Mouse (Mus musculus): ENCODE measurements around the gene Klf12. TPM values are rescaled to one million over a fixed set of nuclear protein-coding genes. Genes with fewer than 3 reads are reported as not detected.

Klf12 gene
- polyA plus RNA-seq, 1 experiment from 2014 or later = 45.8 TPM

- Histone ChIP-seq H3K4me2 (no peak overlapping the region), H3K27me3 (no peaks in the 10 kb centered on the region), H3K36me3 (ENCODE audit: poor library complexity, severe bottlenecking) (no peaks in the 10 kb centered on the region), H3K9ac (no peak overlapping the region), H3K9me3 (replicated peaks) (no peaks in the 10 kb centered on the region), H3K27ac (no peak overlapping the region), H3K4me1 (peaks cover 24% of the 10 kb centered on the region), H3K4me3 (no peak overlapping the region)
- ATAC-seq = no peak
- 30% methylated on average over 2 of the region's 2 CpGs for WGBS
Observed at GRCm38 (mm10) chr14:100069543-100070090, 214.9 kb downstream of the Klf12 start.

- no peak overlapping the region for H3K27ac ChIP-seq
- peaks cover 24% of the 10 kb centered on the region for H3K4me1 ChIP-seq
- no peaks in the 10 kb centered on the region for H3K36me3 ChIP-seq (ENCODE audit: poor library complexity, severe bottlenecking)
- H3K27me3 ChIP-seq = no peaks in the 10 kb centered on the region
- no peak overlapping the region for H3K4me3 ChIP-seq
- 13% methylated on average over 5 of the region's 5 CpGs for WGBS
- peak; percentile 33; the same call in 1 of the 2 replicates for ATAC-seq
- no peak overlapping the region for H3K9ac ChIP-seq
- no peak overlapping the region for H3K4me2 ChIP-seq
- no peaks in the 10 kb centered on the region for H3K9me3 ChIP-seq (replicated peaks)
Observed at GRCm38 (mm10) chr14:100068715-100069114, 215.8 kb downstream of the Klf12 start.

GRCm38 (mm10) chr14:100062516-100062915 is 222.0 kb downstream of the Klf12 start:
- H3K4me1 ChIP-seq = no peaks in the 10 kb centered on the region
- 95% methylated on average over 1 of the region's 1 CpGs for WGBS
- no peak overlapping the region for H3K27ac ChIP-seq
- H3K27me3 ChIP-seq = no peaks in the 10 kb centered on the region
- no peak overlapping the region for H3K9ac ChIP-seq
- ATAC-seq = no peak
- H3K36me3 ChIP-seq (ENCODE audit: poor library complexity, severe bottlenecking) = no peaks in the 10 kb centered on the region
- H3K4me3 ChIP-seq = no peak overlapping the region
- no peak overlapping the region for H3K4me2 ChIP-seq
- H3K9me3 ChIP-seq (replicated peaks) = no peaks in the 10 kb centered on the region

- no peak for ATAC-seq
- Histone ChIP-seq H3K4me2 (no peak overlapping the region), H3K36me3 (ENCODE audit: poor library complexity, severe bottlenecking) (peaks cover 6% of the 10 kb centered on the region; the same call in 1 of the 2 replicates), H3K9me3 (replicated peaks) (no peaks in the 10 kb centered on the region), H3K4me1 (no peaks in the 10 kb centered on the region), H3K27me3 (no peaks in the 10 kb centered on the region), H3K4me3 (no peak overlapping the region), H3K9ac (no peak overlapping the region), H3K27ac (no peak overlapping the region)
- WGBS = 82% methylated on average over 2 of the region's 2 CpGs
Observed at GRCm38 (mm10) chr14:100054150-100054549, 230.3 kb downstream of the Klf12 start.

- Histone ChIP-seq H3K27ac (no peak overlapping the region), H3K4me2 (no peak overlapping the region), H3K9ac (no peak overlapping the region), H3K4me3 (no peak overlapping the region), H3K4me1 (no peaks in the 10 kb centered on the region), H3K36me3 (ENCODE audit: poor library complexity, severe bottlenecking) (peaks cover 6% of the 10 kb centered on the region; the same call in 1 of the 2 replicates), H3K27me3 (no peaks in the 10 kb centered on the region), H3K9me3 (replicated peaks) (no peaks in the 10 kb centered on the region)
- ATAC-seq = no peak
- WGBS = 84% methylated on average over 4 of the region's 4 CpGs
Observed at GRCm38 (mm10) chr14:100053456-100053855, 231.0 kb downstream of the Klf12 start.

- H3K36me3 ChIP-seq (ENCODE audit: poor library complexity, severe bottlenecking) = peaks cover 6% of the 10 kb centered on the region; the same call in 1 of the 2 replicates
- H3K4me1 ChIP-seq = no peaks in the 10 kb centered on the region
- H3K4me2 ChIP-seq = no peak overlapping the region
- H3K27ac ChIP-seq = no peak overlapping the region
- H3K9ac ChIP-seq = no peak overlapping the region
- H3K9me3 ChIP-seq (replicated peaks) = no peaks in the 10 kb centered on the region
- no peak for ATAC-seq
- no peak overlapping the region for H3K4me3 ChIP-seq
- WGBS = 90% methylated on average over 2 of the region's 2 CpGs
- no peaks in the 10 kb centered on the region for H3K27me3 ChIP-seq
Observed at GRCm38 (mm10) chr14:100052876-100053275, 231.6 kb downstream of the Klf12 start.

GRCm38 (mm10) chr14:100045431-100045830 is 239.0 kb downstream of the Klf12 start:
- peaks cover 12% of the 10 kb centered on the region for H3K4me1 ChIP-seq
- H3K9me3 ChIP-seq (replicated peaks) = no peaks in the 10 kb centered on the region
- no peak overlapping the region for H3K9ac ChIP-seq

GRCm38 (mm10) chr14:100041823-100042222 is 242.7 kb downstream of the Klf12 start:
- Histone ChIP-seq H3K9ac (no peak overlapping the region), H3K27me3 (no peaks in the 10 kb centered on the region), H3K9me3 (replicated peaks) (no peaks in the 10 kb centered on the region), H3K4me2 (no peak overlapping the region), H3K36me3 (ENCODE audit: poor library complexity, severe bottlenecking) (no peaks in the 10 kb centered on the region), H3K4me1 (peaks cover 15% of the 10 kb centered on the region), H3K27ac (no peak overlapping the region; the same call in 1 of the 2 replicates), H3K4me3 (no peak overlapping the region)
- ATAC-seq = peak; percentile 55
- 37% methylated on average over 6 of the region's 6 CpGs for WGBS

More at GRCm38 (mm10) chr14:100045431-100045830, 239.0 kb downstream of the Klf12 start:
- Histone ChIP-seq H3K27ac (no peak overlapping the region), H3K27me3 (no peaks in the 10 kb centered on the region), H3K4me3 (no peak overlapping the region), H3K4me2 (no peak overlapping the region), H3K36me3 (ENCODE audit: poor library complexity, severe bottlenecking) (no peaks in the 10 kb centered on the region)
- ATAC-seq = no peak

- Histone ChIP-seq H3K4me2 (no peak overlapping the region), H3K9ac (no peak overlapping the region), H3K27ac (no peak overlapping the region), H3K4me3 (no peak overlapping the region), H3K9me3 (replicated peaks) (no peaks in the 10 kb centered on the region), H3K27me3 (no peaks in the 10 kb centered on the region), H3K4me1 (peaks cover 5% of the 10 kb centered on the region; the same call in 1 of the 2 replicates), H3K36me3 (ENCODE audit: poor library complexity, severe bottlenecking) (peaks cover 12% of the 10 kb centered on the region)
- 95% methylated on average over 6 of the region's 6 CpGs for WGBS
- ATAC-seq = no peak
Observed at GRCm38 (mm10) chr14:100026671-100027070, 257.8 kb downstream of the Klf12 start.

GRCm38 (mm10) chr14:100017219-100017618 is 267.3 kb downstream of the Klf12 start:
- peaks cover 4% of the 10 kb centered on the region; the same call in 1 of the 2 replicates for H3K4me1 ChIP-seq
- H3K27me3 ChIP-seq = no peaks in the 10 kb centered on the region
- peaks cover 12% of the 10 kb centered on the region for H3K36me3 ChIP-seq (ENCODE audit: poor library complexity, severe bottlenecking)
- 93% methylated on average over 2 of the region's 2 CpGs for WGBS
- H3K9ac ChIP-seq = no peak overlapping the region
- no peak overlapping the region for H3K4me3 ChIP-seq
- H3K27ac ChIP-seq = no peak overlapping the region
- H3K9me3 ChIP-seq (replicated peaks) = no peaks in the 10 kb centered on the region
- no peak for ATAC-seq
- no peak overlapping the region for H3K4me2 ChIP-seq

GRCm38 (mm10) chr14:100010525-100010924 is 274.0 kb downstream of the Klf12 start:
- 82% methylated on average over 5 of the region's 5 CpGs for WGBS
- no peak overlapping the region for H3K9ac ChIP-seq
- no peaks in the 10 kb centered on the region for H3K9me3 ChIP-seq (replicated peaks)
- H3K27ac ChIP-seq = no peak overlapping the region
- no peaks in the 10 kb centered on the region for H3K36me3 ChIP-seq (ENCODE audit: poor library complexity, severe bottlenecking)
- ATAC-seq = peak; percentile 36; the same call in 1 of the 2 replicates
- H3K4me1 ChIP-seq = peaks cover 4% of the 10 kb centered on the region; the same call in 1 of the 2 replicates
- H3K27me3 ChIP-seq = no peaks in the 10 kb centered on the region
- no peak overlapping the region for H3K4me3 ChIP-seq
- no peak overlapping the region for H3K4me2 ChIP-seq

GRCm38 (mm10) chr14:100009790-100010382 is 274.6 kb downstream of the Klf12 start:
- WGBS = 39% methylated on average over 4 of the region's 4 CpGs
- Histone ChIP-seq H3K27me3 (no peaks in the 10 kb centered on the region), H3K4me3 (no peak overlapping the region), H3K36me3 (ENCODE audit: poor library complexity, severe bottlenecking) (no peaks in the 10 kb centered on the region), H3K9ac (no peak overlapping the region), H3K27ac (no peak overlapping the region), H3K4me2 (no peak overlapping the region), H3K4me1 (peaks cover 4% of the 10 kb centered on the region; the same call in 1 of the 2 replicates), H3K9me3 (replicated peaks) (no peaks in the 10 kb centered on the region)
- ATAC-seq = peak; percentile 63; the same call in 1 of the 2 replicates

Measured in forebrain, embryonic 13.5 days (tissue).